Mouse (Mus musculus): Measurements from ENCODE around the gene Hcfc1. TPM values are rescaled to one million over a fixed set of nuclear protein-coding genes. Genes with fewer than 3 reads are reported as not detected.

The Hcfc1 gene
- polyA plus RNA-seq, 1 experiment from 2014 or later, result 31.1 TPM

DNA sequence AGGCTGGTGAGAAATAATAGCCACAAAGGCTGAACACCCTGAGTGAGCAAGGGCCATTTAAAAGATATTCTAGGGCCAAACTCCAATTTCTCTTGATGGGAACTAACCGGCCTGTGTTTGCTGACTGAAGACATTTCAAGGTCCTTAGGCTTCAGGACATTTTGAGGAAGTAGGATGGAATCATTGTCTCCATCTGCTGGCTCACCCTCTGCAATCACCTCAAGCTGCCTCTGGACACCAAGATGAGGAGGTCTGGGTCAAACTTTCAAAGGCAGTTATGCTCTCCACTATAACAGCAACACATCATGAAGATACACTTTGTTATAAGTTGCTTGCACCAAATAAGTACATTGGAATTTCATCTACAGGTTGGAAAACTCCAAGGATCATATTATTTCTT is 56.1 kb downstream of the Hcfc1 start:
- H3K4me3 ChIP-seq (ENCODE audit: low read depth, low read length), result peak overlapping the region; percentile 0
- WGBS (ENCODE audit: insufficient replicate concordance), result 26% methylated on average over 1 of the region's 1 CpGs
- H3K27ac ChIP-seq (ENCODE audit: low read length), result no peak overlapping the region

GRCm38 (mm10) chrX:73897959-73898358 is 68.2 kb downstream of the Hcfc1 start:
- no peak overlapping the region for H3K4me3 ChIP-seq (ENCODE audit: low read depth, low read length)
- H3K4me2 ChIP-seq (ENCODE audit: low read depth, low read length), result no peak overlapping the region
- H3K27me3 ChIP-seq (ENCODE audit: control insufficient read depth, insufficient read depth, low read depth, low read length), result no peaks in the 10 kb centered on the region
- no peaks in the 10 kb centered on the region for H3K9me3 ChIP-seq (replicated peaks; ENCODE audit: control insufficient read depth, low read length)
- 49% methylated on average over 3 of the region's 3 CpGs for WGBS (ENCODE audit: insufficient replicate concordance)
- no peaks in the 10 kb centered on the region for H3K36me3 ChIP-seq (ENCODE audit: control insufficient read depth, insufficient read depth)
- no peak overlapping the region for H3K27ac ChIP-seq (ENCODE audit: low read length)
- no peak overlapping the region for H3K9ac ChIP-seq (ENCODE audit: low read depth, low read length)
- no peak for ATAC-seq (ENCODE audit: low read depth)
- no peaks in the 10 kb centered on the region for H3K4me1 ChIP-seq (ENCODE audit: control insufficient read depth, low read depth, low read length)

More for the DNA sequence above, 56.1 kb downstream of the Hcfc1 start:
- Histone ChIP-seq H3K36me3 (ENCODE audit: control insufficient read depth, insufficient read depth) (no peaks in the 10 kb centered on the region; the same call in 1 of the 2 replicates), H3K9ac (ENCODE audit: low read depth, low read length) (no peak overlapping the region), H3K9me3 (replicated peaks; ENCODE audit: control insufficient read depth, low read length) (no peaks in the 10 kb centered on the region), H3K27me3 (ENCODE audit: control insufficient read depth, insufficient read depth, low read depth, low read length) (no peaks in the 10 kb centered on the region), H3K4me2 (ENCODE audit: low read depth, low read length) (peak overlapping the region; percentile 69; the same call in 1 of the 2 replicates), H3K4me1 (ENCODE audit: control insufficient read depth, low read depth, low read length) (peaks cover 11% of the 10 kb centered on the region)
- no peak for ATAC-seq (ENCODE audit: low read depth)

DNA sequence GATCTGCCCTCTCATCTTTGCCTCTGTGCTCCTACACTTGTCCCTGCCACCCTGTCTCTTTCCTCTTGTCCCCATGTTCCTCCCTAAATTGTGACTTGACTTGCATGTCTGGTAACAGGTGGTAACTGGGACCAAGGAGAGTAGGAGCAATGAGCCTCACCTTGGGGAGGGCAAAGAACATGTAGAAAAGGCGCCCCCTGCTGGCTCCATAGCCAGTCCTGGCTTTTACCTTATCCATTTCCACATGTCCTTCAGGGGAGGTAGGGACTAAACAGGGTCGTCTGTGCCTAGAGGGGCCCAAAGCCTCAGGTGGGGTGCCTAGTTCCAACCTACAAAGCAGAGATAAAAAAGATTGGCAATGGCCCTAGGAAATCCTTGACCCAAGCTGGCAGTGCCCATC is 70.4 kb downstream of the Hcfc1 start, which contains the start of gene L1cam:
L1cam (minus strand) TSS at position 387 of the 400 bp plus-strand sequence.
- WGBS (ENCODE audit: insufficient replicate concordance), result 24% methylated on average over 2 of the region's 2 CpGs
- no peak within 1 kb of the TSS for H3K4me3 ChIP-seq (ENCODE audit: low read depth, low read length)
- no peak within 1 kb of the TSS for H3K27ac ChIP-seq (ENCODE audit: low read length)
- no peak for ATAC-seq (ENCODE audit: low read depth)
- H3K36me3 ChIP-seq (ENCODE audit: control insufficient read depth, insufficient read depth), result no peaks in the 10 kb centered on the region
- H3K4me2 ChIP-seq (ENCODE audit: low read depth, low read length), result no peak within 1 kb of the TSS
- H3K9me3 ChIP-seq (replicated peaks; ENCODE audit: control insufficient read depth, low read length), result no peaks in the 10 kb centered on the region
- no peaks in the 10 kb centered on the region for H3K27me3 ChIP-seq (ENCODE audit: control insufficient read depth, insufficient read depth, low read depth, low read length)
- no peaks in the 10 kb centered on the region for H3K4me1 ChIP-seq (ENCODE audit: control insufficient read depth, low read depth, low read length)
- H3K9ac ChIP-seq (ENCODE audit: low read depth, low read length), result no peak within 1 kb of the TSS

GRCm38 (mm10) chrX:73892833-73893232 is 73.3 kb downstream of the Hcfc1 start:
- Histone ChIP-seq H3K4me1 (ENCODE audit: control insufficient read depth, low read depth, low read length) (no peaks in the 10 kb centered on the region), H3K4me3 (ENCODE audit: low read depth, low read length) (no peak overlapping the region), H3K27me3 (ENCODE audit: control insufficient read depth, insufficient read depth, low read depth, low read length) (no peaks in the 10 kb centered on the region), H3K9me3 (replicated peaks; ENCODE audit: control insufficient read depth, low read length) (no peaks in the 10 kb centered on the region), H3K4me2 (ENCODE audit: low read depth, low read length) (no peak overlapping the region), H3K27ac (ENCODE audit: low read length) (no peak overlapping the region), H3K36me3 (ENCODE audit: control insufficient read depth, insufficient read depth) (no peaks in the 10 kb centered on the region), H3K9ac (ENCODE audit: low read depth, low read length) (no peak overlapping the region)
- no peak for ATAC-seq (ENCODE audit: low read depth)
- WGBS (ENCODE audit: insufficient replicate concordance), result 74% methylated on average over 14 of the region's 14 CpGs

Other genes with a start within 250 kb of the Hcfc1 start
- 8.0 and 8.1 TPM in 2 replicates for gene Abcd1, start 249.8 kb downstream of the Hcfc1 start, polyA plus RNA-seq (2015; fragmentation: Nextera tagmentation; extraction: Ambion mirVana)
- gene Plxnb3, start 209.3 kb downstream of the Hcfc1 start, polyA plus RNA-seq (2015; fragmentation: Nextera tagmentation; extraction: Ambion mirVana), result 0.23 and 0.47 TPM in 2 replicates
- 1.1 and 2.9 TPM in 2 replicates for gene Srpk3, start 192.0 kb downstream of the Hcfc1 start, polyA plus RNA-seq (2015; fragmentation: Nextera tagmentation; extraction: Ambion mirVana)
- gene Idh3g, start 179.5 kb downstream of the Hcfc1 start, polyA plus RNA-seq (2015; fragmentation: Nextera tagmentation; extraction: Ambion mirVana), result 111 and 112 TPM in 2 replicates
- 158 and 167 TPM in 2 replicates for gene Ssr4, start 179.3 kb downstream of the Hcfc1 start, polyA plus RNA-seq (2015; fragmentation: Nextera tagmentation; extraction: Ambion mirVana)
- 0.02 and 0.08 TPM in 2 replicates for gene Pdzd4, start 141.4 kb downstream of the Hcfc1 start, polyA plus RNA-seq (2015; fragmentation: Nextera tagmentation; extraction: Ambion mirVana)
- gene Avpr2, start 74.3 kb downstream of the Hcfc1 start, polyA plus RNA-seq (2015; fragmentation: Nextera tagmentation; extraction: Ambion mirVana), result 0.08 and 0.25 TPM in 2 replicates
- 0.16 and 0.35 TPM in 2 replicates for gene L1cam, start 70.3 kb downstream of the Hcfc1 start, polyA plus RNA-seq (2015; fragmentation: Nextera tagmentation; extraction: Ambion mirVana)
- gene Arhgap4, start 44.5 kb downstream of the Hcfc1 start, polyA plus RNA-seq (2015; fragmentation: Nextera tagmentation; extraction: Ambion mirVana), result 6.6 and 7.7 TPM in 2 replicates
- 69.0 and 70.6 TPM in 2 replicates for gene Naa10, start 44.4 kb downstream of the Hcfc1 start, polyA plus RNA-seq (2015; fragmentation: Nextera tagmentation; extraction: Ambion mirVana)
- gene Renbp, start 35.5 kb downstream of the Hcfc1 start, polyA plus RNA-seq (2015; fragmentation: Nextera tagmentation; extraction: Ambion mirVana), result 21.3 and 24.6 TPM in 2 replicates
- 19.9 and 25.7 TPM in 2 replicates for gene Irak1, start 57.6 kb upstream of the Hcfc1 start, polyA plus RNA-seq (2015; fragmentation: Nextera tagmentation; extraction: Ambion mirVana)
- not detected in 2 replicates for gene Opn1mw, start 161.1 kb upstream of the Hcfc1 start, polyA plus RNA-seq (2015; fragmentation: Nextera tagmentation; extraction: Ambion mirVana)
- 5.5 and 5.7 TPM in 2 replicates for gene Mecp2, start 169.0 kb upstream of the Hcfc1 start, polyA plus RNA-seq (2015; fragmentation: Nextera tagmentation; extraction: Ambion mirVana)
- gene Tex28, start 201.5 kb upstream of the Hcfc1 start, polyA plus RNA-seq (2015; fragmentation: Nextera tagmentation; extraction: Ambion mirVana), result not detected in 2 replicates
- not detected in 2 replicates for gene Tktl1, start 210.9 kb upstream of the Hcfc1 start, polyA plus RNA-seq (2015; fragmentation: Nextera tagmentation; extraction: Ambion mirVana)

All from liver, embryonic 16.5 days (tissue).